In the genomic region with DNA sequence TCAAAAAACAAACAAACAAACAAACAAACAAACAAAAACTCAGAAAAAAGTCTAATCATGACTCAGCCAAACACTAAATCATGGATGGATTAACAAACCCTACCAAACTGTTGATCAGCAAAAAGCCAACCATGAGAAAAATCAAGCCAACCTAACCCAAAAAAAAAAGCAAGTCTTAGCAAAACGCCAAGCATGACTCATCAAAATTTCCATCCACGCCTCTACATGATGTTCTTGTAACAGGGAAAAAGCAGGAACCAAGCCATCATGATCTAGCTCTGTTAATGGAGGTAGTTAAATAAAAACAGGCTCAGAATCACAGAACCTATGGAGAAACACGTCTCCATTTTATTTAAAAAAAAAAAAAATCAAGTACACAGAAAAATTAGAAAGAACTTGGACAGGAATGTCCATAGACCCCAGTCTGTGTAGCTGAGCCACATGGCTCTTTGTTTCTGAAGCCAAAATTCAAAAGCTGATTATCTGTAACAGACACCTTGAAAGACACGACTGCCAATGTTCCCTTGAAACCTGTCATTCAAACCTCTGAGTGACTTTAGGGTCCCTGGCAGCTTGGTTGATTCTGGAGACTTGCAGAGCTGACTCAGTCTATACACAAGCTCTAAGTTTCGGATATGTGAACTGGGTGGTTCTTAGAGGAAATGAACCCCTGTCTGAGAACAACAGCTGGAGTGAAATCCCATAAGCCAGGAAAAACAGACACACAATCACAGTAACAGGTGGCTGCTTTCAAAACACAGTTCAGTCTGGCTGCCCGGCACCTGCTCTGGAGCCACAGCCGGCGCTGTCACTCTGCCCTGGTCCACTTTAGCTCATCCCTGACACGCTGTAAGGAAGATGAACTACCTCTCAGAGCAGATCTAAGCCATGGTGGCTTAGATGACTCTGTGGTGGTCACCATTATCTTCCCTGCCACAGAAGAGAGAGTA, we compare ENCODE assay signal across 9 mouse cellular contexts. TPM values are rescaled to one million over a fixed set of nuclear protein-coding genes. Genes with fewer than 3 reads are reported as not detected.
DNase-seq lines count a peak whose midpoint lies in the region; ATAC-seq and TF ChIP-seq lines count a peak whose summit lies in the region.
"Had no signal": no experiment of that assay in that cellular context is flagged by ENCODE, and none has a peak within 500 bp of the region (broad histone marks: within the 10 kb centered on the region; RNA-seq: fewer than 3 reads in every experiment).

No protein-coding gene starts in this region.

- peak; percentile 89 for ATAC-seq in kidney, embryonic 14.5 days (ENCODE audit: low FRiP score, low TSS enrichment)
- ATAC-seq in intestine, embryonic 15.5 days, result no peak
- no peak for ATAC-seq in erythroid progenitor cell, adult 5-6 weeks (replicated peaks; ENCODE audit: low FRiP score, poor library complexity, severe bottlenecking)
- ATAC-seq: intestine, embryonic 16.5 days had no signal

- DNase-seq in kidney, adult 9 months, result no peak
- peak; percentile 50 for DNase-seq in MEL-GATA-1-ER (ENCODE audit: extremely low read depth, low read depth)
- peak; percentile 75 for DNase-seq in gastrocnemius, adult 2 months
- DNase-seq in Muller cell, postnatal 12 days (ENCODE audit: inconsistent ontology term), result no peak

- intact Hi-C loops in gastrocnemius, adult 2 months (cut with DNase I), result no loop called here

- no peaks in the 10 kb centered on the region for H3K4me1 ChIP-seq in kidney, embryonic 14.5 days (ENCODE audit: control insufficient read depth, insufficient read depth, low read length)
- H3K4me1 ChIP-seq in intestine, embryonic 15.5 days (replicated peaks), result no peaks in the 10 kb centered on the region

- H3K4me2 ChIP-seq in kidney, embryonic 14.5 days (replicated peaks; ENCODE audit: low read depth, low read length), result no peak overlapping the region
- peak overlapping the region; percentile 56 for H3K4me2 ChIP-seq in myocyte (ENCODE audit: low read depth)
- no peak overlapping the region for H3K4me2 ChIP-seq in intestine, embryonic 15.5 days (replicated peaks)

- no peak for TF ChIP-seq POLR2A in myocyte (IDR thresholded peaks at IDR 0.05; ENCODE audit: insufficient read length, low read depth)

- TF ChIP-seq CTCF in gastrocnemius, adult 2 months (IDR thresholded peaks at IDR 0.05), result no peak

- H3K9me3 ChIP-seq in kidney, embryonic 14.5 days (ENCODE audit: control insufficient read depth, low read length), result no peaks in the 10 kb centered on the region
- H3K9me3 ChIP-seq in intestine, embryonic 15.5 days, result no peaks in the 10 kb centered on the region

- H3K9ac ChIP-seq in kidney, embryonic 14.5 days (ENCODE audit: low read depth, low read length), result no peak overlapping the region
- no peak overlapping the region for H3K9ac ChIP-seq in intestine, embryonic 15.5 days

- H3K27ac ChIP-seq in kidney, embryonic 14.5 days (ENCODE audit: low read depth, low read length), result no peak overlapping the region
- peak overlapping the region; percentile 35 for H3K27ac ChIP-seq in gastrocnemius, adult 2 months
- H3K27ac ChIP-seq in intestine, embryonic 15.5 days, result no peak overlapping the region

- no peaks in the 10 kb centered on the region for H3K36me3 ChIP-seq in kidney, embryonic 14.5 days (ENCODE audit: control insufficient read depth, insufficient read depth, low read length)
- no peaks in the 10 kb centered on the region for H3K36me3 ChIP-seq in myocyte (ENCODE audit: control insufficient read depth, insufficient read depth)
- H3K36me3 ChIP-seq in intestine, embryonic 15.5 days, result no peaks in the 10 kb centered on the region

- no peak overlapping the region for H3ac ChIP-seq in myocyte (ENCODE audit: control insufficient read depth, insufficient read length)

- no peaks in the 10 kb centered on the region for H3K79me2 ChIP-seq in myocyte (ENCODE audit: control insufficient read depth, insufficient read depth)

- H3K27me3 ChIP-seq in kidney, embryonic 14.5 days (ENCODE audit: control insufficient read depth, insufficient read depth, low read length), result no peaks in the 10 kb centered on the region
- H3K27me3 ChIP-seq in myocyte (ENCODE audit: control insufficient read depth, insufficient read depth, insufficient read length), result no peaks in the 10 kb centered on the region
- no peaks in the 10 kb centered on the region for H3K27me3 ChIP-seq in intestine, embryonic 15.5 days (replicated peaks)

- no peak overlapping the region for H3K4me3 ChIP-seq in kidney, embryonic 14.5 days (ENCODE audit: low read length)
- H3K4me3 ChIP-seq in gastrocnemius, adult 2 months, result no peak overlapping the region
- no peak overlapping the region for H3K4me3 ChIP-seq in myocyte
- no peak overlapping the region for H3K4me3 ChIP-seq in intestine, embryonic 15.5 days (replicated peaks)

- 57% methylated on average over 9 of the region's 9 CpGs for WGBS in kidney, embryonic 14.5 days
- 57% methylated on average over 9 of the region's 9 CpGs for WGBS in intestine, embryonic 15.5 days

TF ChIP-seq in myocyte, 11 proteins besides CTCF, POLR2A, EP300 and RAD21:
- TF ChIP-seq POLR2AphosphoS2 (IDR thresholded peaks at IDR 0.05; ENCODE audit: insufficient read length, low read depth) (no peak), TCF3 (IDR thresholded peaks at IDR 0.05; ENCODE audit: insufficient read length, low read depth) (peak; percentile 98), CEBPB (IDR thresholded peaks at IDR 0.05; ENCODE audit: insufficient read depth, poor library complexity, severe bottlenecking) (peak; percentile 46; the same call in 1 of the 2 replicates), TCF12 (IDR thresholded peaks at IDR 0.05; ENCODE audit: insufficient read depth, poor library complexity, severe bottlenecking) (peak; percentile 98), MAX (IDR thresholded peaks at IDR 0.05; ENCODE audit: low read depth) (no peak), E2F4 (IDR thresholded peaks at IDR 0.05; ENCODE audit: insufficient read depth) (no peak), MYOD1 (IDR thresholded peaks at IDR 0.05; ENCODE audit: control insufficient read depth in 1 of 3, insufficient read length in 2 of 3, low read depth in 2 of 3) (peak; percentile 91 to 100 (median 100)), MYOG (IDR thresholded peaks at IDR 0.05; ENCODE audit: control insufficient read depth in 1 of 3, insufficient read depth in 1 of 3, insufficient read length in 2 of 3, low read depth in 2 of 3) (peak; percentile 95 to 100 (median 99))

RNA-seq across cellular contexts. Expression of gene Dars, which starts 27.0 kb away (rescaled TPM):
- polyA plus RNA-seq in kidney, embryonic 14.5 days (2014; fragmentation: Nextera tagmentation; extraction: Ambion mirVana), result 108 and 150 TPM in 2 replicates
- total RNA-seq in gastrocnemius, adult 2 months (2021), result 10 to 100 TPM; 64.7 to 77.0 TPM
- polyA plus RNA-seq in myocyte (2012; fragmentation: generic; extraction: Trizol), result 63.2 TPM
- 169 and 200 TPM in 2 replicates for polyA plus RNA-seq in intestine, embryonic 15.5 days (2015; fragmentation: Nextera tagmentation; extraction: Ambion mirVana)
- total RNA-seq in erythroid progenitor cell, adult 5-6 weeks (2015; ENCODE audit: low replicate concordance), result 25.2 and 66.7 TPM in 2 replicates
- 42.2 and 45.6 TPM in 2 replicates for total RNA-seq in erythroid progenitor cell, adult 5-6 weeks (2017; ENCODE audit: low replicate concordance)

Comparison
In these comparisons a context has a peak if more than half of its experiments do, and no peak if none do; other contexts are left out.
1. DNase-seq: peak in MEL-GATA-1-ER (single experiment) and gastrocnemius, adult 2 months (single experiment); none in kidney, adult 9 months (single experiment) and Muller cell, postnatal 12 days (single experiment).